Mouse (Mus musculus) limb, embryonic 14.5 days (tissue): ENCODE results near the gene Gucy2c. TPM values are rescaled to one million over a fixed set of nuclear protein-coding genes. Genes with fewer than 3 reads are reported as not detected.

Experiments
- ATAC-seq: fragments of 200-750 bp; cut with Nextera tagmentation; 2 replicates; pipeline ENCODE4 v1.8.0; 2017; ENCODE audit warnings: low read depth, moderate number of reproducible peaks, moderate TSS enrichment; ENCODE audit not compliant: low FRiP score
- DNase-seq: peaks from one replicate; pipeline ENCODE4 v3.0.0-alpha.2; 2015; ENCODE audit warnings: low spot score
- H3K27ac ChIP-seq: fragments of 300-500 bp; sonication (generic); replicated peaks from 2 replicates; pipeline ENCODE4 v1.5.1; 2014; ENCODE audit warnings: low read depth, mild to moderate bottlenecking, low read length, moderate library complexity, mixed read lengths
- H3K27me3 ChIP-seq: fragments of 300-500 bp; sonication (generic); 2 replicates; pipeline ENCODE4 v1.6.1; 2014; ENCODE audit warnings: low read length, mixed read lengths; ENCODE audit not compliant: control insufficient read depth, insufficient read depth
- H3K36me3 ChIP-seq: fragments of 300-500 bp; sonication (generic); 2 replicates; pipeline ENCODE4 v1.6.1; 2014; ENCODE audit warnings: mild to moderate bottlenecking, low read length, moderate library complexity, mixed read lengths; ENCODE audit not compliant: control insufficient read depth, insufficient read depth
- H3K4me1 ChIP-seq: fragments of 300-500 bp; sonication (generic); 2 replicates; pipeline ENCODE4 v1.6.1; 2014; ENCODE audit warnings: antibody characterized with exemption, low read length, mixed read lengths; ENCODE audit not compliant: control insufficient read depth, insufficient read depth
- H3K4me2 ChIP-seq: fragments of 300-500 bp; sonication (generic); replicated peaks from 2 replicates; pipeline ENCODE4 v1.6.1; 2014; ENCODE audit warnings: low read depth, mild to moderate bottlenecking, low read length, moderate library complexity; ENCODE audit not compliant: severe bottlenecking
- H3K4me3 ChIP-seq: fragments of 300-500 bp; sonication (generic); replicated peaks from 2 replicates; pipeline ENCODE4 v1.5.1; 2014; ENCODE audit warnings: low read length
- H3K9ac ChIP-seq: fragments of 300-500 bp; sonication (generic); 2 replicates; pipeline ENCODE4 v1.6.1; 2014; ENCODE audit warnings: mild to moderate bottlenecking, low read depth, low read length, moderate library complexity; ENCODE audit not compliant: severe bottlenecking
- H3K9me3 ChIP-seq: fragments of 300-500 bp; sonication (generic); 2 replicates; pipeline ENCODE4 v1.6.1; 2016; ENCODE audit warnings: low read length; ENCODE audit not compliant: control insufficient read depth
- POLR2A ChIP-seq: fragments of 200-500 bp; IDR thresholded peaks from 2 replicates; pipeline ENCODE4 v1.8.0; 2012; ENCODE audit warnings: inconsistent platforms, mild to moderate bottlenecking, moderate library complexity, borderline replicate concordance; ENCODE audit not compliant: insufficient read depth, insufficient read length; ENCODE audit errors: extremely low read depth
- WGBS: fragments of 180-500 bp; shearing (Covaris S2); extraction: QIAGEN DNeasy Blood & Tissue Kit; methylation state at CpG from one replicate; pipeline ENCODE4 v1.1.7; 2014; 5-methylcytosine and 5-hydroxymethylcytosine counted together
- polyA plus RNA-seq, 2 experiments: library from polyadenylated mRNA; depleted of rRNA in 1 of 2; stranded (reverse) in 1 of 2; unstranded in 1 of 2; fragments of >200 nt; fragmentation: Nextera tagmentation in 1 of 2; extraction: Ambion mirVana in 1 of 2; gene quantifications; 2 replicates each; pipeline versions ENCODE4 v1.2.1 to v1.2.3; 2012 to 2014

Gene Gucy2c
- polyA plus RNA-seq, 2 experiments, result 0.06 to 0.10 TPM

DNA sequence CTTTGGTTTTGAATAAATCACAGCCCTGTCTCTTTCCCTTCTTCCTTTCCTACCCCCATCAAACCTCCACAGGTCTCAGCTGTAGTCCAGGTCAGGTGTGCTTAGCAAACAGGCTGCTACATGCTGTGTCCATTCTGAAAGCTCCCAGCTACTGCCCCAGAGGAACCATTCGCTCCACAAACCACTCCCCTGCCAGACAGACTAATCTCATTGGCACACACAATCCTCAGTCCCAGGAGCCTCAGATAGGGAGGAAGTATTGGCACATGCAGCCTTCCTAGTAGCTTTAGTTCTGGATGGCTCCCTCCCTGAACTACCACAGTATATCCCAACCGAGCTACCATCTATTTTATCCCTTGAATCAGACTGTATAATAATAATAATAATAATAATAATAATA is 102.2 kb downstream of the Gucy2c start:
- H3K9me3 ChIP-seq, result no peaks in the 10 kb centered on the region
- no peak overlapping the region for H3K9ac ChIP-seq
- WGBS, result 36% methylated on average over 2 of the region's 2 CpGs
- no peaks in the 10 kb centered on the region for H3K27me3 ChIP-seq
- H3K4me1 ChIP-seq, result no peaks in the 10 kb centered on the region
- no peak for TF ChIP-seq POLR2A
- H3K4me2 ChIP-seq, result no peak overlapping the region
- no peak for DNase-seq
- no peak for ATAC-seq
- H3K27ac ChIP-seq, result no peak overlapping the region
- H3K4me3 ChIP-seq, result no peak overlapping the region
- no peaks in the 10 kb centered on the region for H3K36me3 ChIP-seq

DNA sequence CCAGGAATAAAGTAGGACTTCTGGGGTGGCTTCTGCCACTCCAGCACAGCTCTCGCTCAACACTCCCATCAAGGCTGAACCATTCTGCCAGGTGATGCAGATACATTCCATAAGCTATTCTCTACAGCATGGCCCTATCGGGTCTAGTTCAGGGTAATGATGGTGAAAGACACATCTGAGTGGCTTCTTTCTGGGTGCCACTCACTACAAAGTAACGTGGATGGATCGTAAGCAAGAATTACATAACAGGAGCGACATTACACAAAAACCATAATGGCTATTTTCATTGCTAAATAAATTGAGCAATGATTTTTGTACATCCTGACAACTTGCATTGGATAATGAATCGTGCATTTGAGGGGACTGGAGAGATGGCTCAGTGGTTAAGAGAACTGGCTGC is 106.6 kb downstream of the Gucy2c start:
- TF ChIP-seq POLR2A, result no peak
- no peak overlapping the region for H3K27ac ChIP-seq

DNA sequence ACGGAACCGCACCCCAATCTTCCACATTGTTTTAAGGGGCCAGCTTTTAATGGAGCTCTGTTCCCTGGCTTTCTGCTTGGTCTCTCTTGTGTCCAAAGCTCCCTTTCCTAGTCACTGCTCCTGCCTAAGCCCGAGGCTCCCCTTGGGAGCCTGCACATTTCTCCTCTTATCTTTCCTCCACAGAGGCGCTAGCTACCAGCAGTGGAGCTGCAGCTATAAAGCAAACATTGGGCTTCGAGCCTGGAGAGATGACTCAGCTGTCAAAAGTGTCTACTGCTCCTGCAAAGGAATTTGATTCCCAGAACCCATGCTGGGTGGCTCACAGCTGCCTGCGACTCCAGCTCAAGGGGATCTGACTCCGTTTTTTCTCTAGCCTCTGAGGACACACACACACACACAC is 109.1 kb downstream of the Gucy2c start:
- Histone ChIP-seq H3K36me3 (no peaks in the 10 kb centered on the region), H3K4me1 (no peaks in the 10 kb centered on the region), H3K9me3 (no peaks in the 10 kb centered on the region), H3K4me3 (no peak overlapping the region), H3K4me2 (no peak overlapping the region), H3K27me3 (no peaks in the 10 kb centered on the region), H3K9ac (no peak overlapping the region), H3K27ac (no peak overlapping the region)
- DNase-seq, result peak; percentile 70
- WGBS, result 57% methylated on average over 7 of the region's 7 CpGs
- ATAC-seq, result 0 out of 2 replicates have a peak, but pooled peaks have one; percentile 53
- TF ChIP-seq POLR2A, result no peak

More for the DNA sequence above, 106.6 kb downstream of the Gucy2c start:
- no peak for DNase-seq
- H3K9me3 ChIP-seq, result no peaks in the 10 kb centered on the region
- WGBS, result 93% methylated on average over 6 of the region's 6 CpGs
- no peaks in the 10 kb centered on the region for H3K27me3 ChIP-seq
- H3K9ac ChIP-seq, result no peak overlapping the region
- H3K4me3 ChIP-seq, result no peak overlapping the region
- ATAC-seq, result no peak
- no peaks in the 10 kb centered on the region for H3K36me3 ChIP-seq
- H3K4me1 ChIP-seq, result no peaks in the 10 kb centered on the region
- no peak overlapping the region for H3K4me2 ChIP-seq

DNA sequence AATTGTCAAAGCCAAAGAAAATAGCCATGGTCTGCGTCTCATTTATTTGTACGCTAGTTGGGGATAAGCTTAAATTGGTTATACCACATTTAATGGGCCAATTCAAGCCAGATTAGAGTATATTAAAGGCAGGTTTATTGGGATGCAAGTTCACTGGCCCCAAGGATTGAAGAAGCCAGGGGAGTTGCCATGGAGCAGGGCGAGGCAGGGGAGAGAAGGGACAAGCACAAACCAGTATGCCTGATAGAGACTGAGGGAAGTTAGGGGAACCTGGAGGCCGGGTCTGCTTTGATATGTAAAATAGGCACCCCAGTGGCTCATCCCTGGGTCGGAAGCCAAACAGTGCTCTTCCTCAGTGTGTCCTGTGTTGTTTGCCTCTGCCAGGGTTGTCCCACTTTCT is 112.3 kb downstream of the Gucy2c start:
- Histone ChIP-seq H3K27ac (no peak overlapping the region), H3K9me3 (no peaks in the 10 kb centered on the region), H3K27me3 (no peaks in the 10 kb centered on the region), H3K36me3 (no peaks in the 10 kb centered on the region), H3K4me2 (no peak overlapping the region), H3K4me1 (no peaks in the 10 kb centered on the region), H3K9ac (no peak overlapping the region), H3K4me3 (no peak overlapping the region)
- ATAC-seq, result no peak
- WGBS, result 36% methylated on average over 5 of the region's 5 CpGs
- DNase-seq, result no peak
- TF ChIP-seq POLR2A, result no peak

DNA sequence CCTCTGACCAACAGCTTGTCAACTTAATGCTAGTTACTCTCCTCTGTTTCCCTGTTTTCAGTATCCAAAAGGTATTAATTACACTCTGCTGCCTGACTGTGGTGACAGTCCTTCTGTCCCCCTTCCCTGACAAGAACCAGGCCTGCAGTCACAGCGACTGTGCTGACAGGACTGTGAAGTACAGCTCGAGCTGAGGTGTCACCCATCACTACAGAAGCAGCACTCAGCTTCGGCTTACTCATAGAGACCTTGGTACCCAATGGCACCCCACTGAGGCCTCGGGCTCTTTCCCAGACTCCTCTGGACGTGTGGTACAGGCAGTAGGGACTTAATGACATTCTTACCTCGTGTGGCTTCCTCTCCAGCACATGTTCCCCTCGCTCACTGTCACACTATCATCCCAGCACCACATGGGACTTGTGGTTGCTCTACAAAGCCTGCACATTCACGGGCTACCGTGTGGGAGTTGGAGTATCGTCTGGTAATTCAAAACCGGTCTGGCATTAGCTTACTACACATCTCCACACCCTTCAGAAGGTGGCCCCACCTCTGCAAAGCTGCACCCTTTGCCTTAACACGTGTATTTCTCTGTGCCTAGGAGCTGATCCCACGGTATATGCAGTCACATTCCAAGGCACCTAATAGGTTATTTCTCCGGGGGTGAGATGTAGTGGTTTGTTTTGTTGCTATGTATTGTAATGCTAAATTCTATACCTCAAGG is 113.1 kb downstream of the Gucy2c start:
- Histone ChIP-seq H3K4me2 (no peak overlapping the region), H3K9me3 (no peaks in the 10 kb centered on the region), H3K4me3 (no peak overlapping the region), H3K36me3 (no peaks in the 10 kb centered on the region), H3K4me1 (no peaks in the 10 kb centered on the region), H3K27me3 (no peaks in the 10 kb centered on the region), H3K27ac (no peak overlapping the region), H3K9ac (no peak overlapping the region)
- no peak for TF ChIP-seq POLR2A
- ATAC-seq (no peak), DNase-seq (no peak)
- WGBS, result 36% methylated on average over 14 of the region's 14 CpGs
